Mouse (Mus musculus) embryonic fibroblast, embryonic 13.5 days (primary cell): ENCODE results near the gene Slf1.

Experiments used
- CTCF ChIP-seq: IDR thresholded peaks from 2 replicates; pipeline ENCODE4 v1.5.1; 2011; ENCODE audit warnings: mild to moderate bottlenecking, control low read depth, low read length, moderate library complexity, borderline replicate concordance; ENCODE audit not compliant: insufficient read depth
- POLR2A ChIP-seq: IDR thresholded peaks from 2 replicates; pipeline ENCODE4 v1.6.1; 2011; ENCODE audit warnings: low read depth, mild to moderate bottlenecking, control low read depth, low read length, moderate library complexity

- TF ChIP-seq CTCF, result no peak
- TF ChIP-seq POLR2A, result no peak
Observed at GRCm38 (mm10) chr13:77131132-77131531, 4.1 kb downstream of the Slf1 start.
